Mouse (Mus musculus): ENCODE results near the gene H2-K1.

- TF ChIP-seq UBTF (IDR thresholded peaks at IDR 0.05; ENCODE audit: low read depth, low read length) (no peak), CTCF (conservative IDR thresholded peaks at IDR 0.05 in 1 of 2, IDR thresholded peaks at IDR 0.05 in 1 of 2; ENCODE audit: low read depth in 2 of 2, low read length in 2 of 2) (no peak), JUND (conservative IDR thresholded peaks at IDR 0.05; ENCODE audit: low read depth, low read length) (no peak), GABPA (IDR thresholded peaks at IDR 0.05; ENCODE audit: insufficient replicate concordance, low read depth, low read length) (no peak), EP300 (IDR thresholded peaks at IDR 0.05; ENCODE audit: low read length) (no peak), RAD21 (IDR thresholded peaks at IDR 0.05; ENCODE audit: low read depth, low read length) (no peak)
These were observed 34.9 kb downstream of the H2-K1 start for GRCm38 (mm10) chr17:33965082-33965845.
